Comparison of ENCODE assay signal across 7 mouse cellular contexts in the genomic region with DNA sequence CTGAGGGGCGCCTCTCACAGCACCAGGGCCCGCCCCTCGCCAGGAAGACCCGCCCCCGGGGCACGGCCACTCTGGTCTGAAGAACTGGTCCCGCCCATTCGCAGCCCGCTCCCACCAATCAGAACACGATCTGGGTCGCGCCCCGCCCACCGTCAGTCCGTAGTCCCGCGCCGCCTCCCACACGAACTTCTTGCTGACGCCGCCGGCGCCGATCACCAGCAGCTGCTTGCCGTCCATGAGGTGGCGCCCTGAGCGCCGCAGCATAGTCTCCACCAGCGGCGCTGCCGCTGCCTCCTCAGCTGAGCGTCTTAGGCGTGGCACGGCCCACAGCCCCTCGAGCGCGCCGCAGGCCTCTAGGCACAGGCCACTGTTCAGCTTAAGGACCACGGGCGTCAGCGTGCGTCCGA. TPM values are rescaled to one million over a fixed set of nuclear protein-coding genes. Genes with fewer than 3 reads are reported as not detected.
DNase-seq lines count a peak whose midpoint lies in the region; ATAC-seq and TF ChIP-seq lines count a peak whose summit lies in the region.

No protein-coding gene starts in this region.

- H3K9ac ChIP-seq in embryonic facial prominence, embryonic 12.5 days: peak overlapping the region; percentile 73
- H3K9ac ChIP-seq in limb, embryonic 12.5 days (replicated peaks): peak overlapping the region; percentile 77
- H3K9ac ChIP-seq in midbrain, embryonic 15.5 days: peak overlapping the region; percentile 70

- peak overlapping the region; percentile 84 for H3K4me2 ChIP-seq in embryonic facial prominence, embryonic 12.5 days (replicated peaks)
- H3K4me2 ChIP-seq in limb, embryonic 12.5 days: peak overlapping the region; percentile 83
- H3K4me2 ChIP-seq in midbrain, embryonic 15.5 days: peak overlapping the region; percentile 77

- H3K36me3 ChIP-seq in embryonic facial prominence, embryonic 12.5 days: no peaks in the 10 kb centered on the region
- no peaks in the 10 kb centered on the region for H3K36me3 ChIP-seq in kidney, adult 2 months (ENCODE audit: control insufficient read depth, insufficient read depth, low read length)
- no peaks in the 10 kb centered on the region for H3K36me3 ChIP-seq in limb, embryonic 12.5 days
- H3K36me3 ChIP-seq in midbrain, embryonic 15.5 days (replicated peaks): no peaks in the 10 kb centered on the region
- H3K36me3 ChIP-seq in spleen, adult 2 months (ENCODE audit: control insufficient read depth, insufficient read depth, low read length): no peaks in the 10 kb centered on the region

- no peaks in the 10 kb centered on the region for H3K27me3 ChIP-seq in embryonic facial prominence, embryonic 12.5 days
- no peaks in the 10 kb centered on the region for H3K27me3 ChIP-seq in kidney, adult 2 months (replicated peaks; ENCODE audit: control insufficient read depth, insufficient read depth, low read length)
- H3K27me3 ChIP-seq in limb, embryonic 12.5 days: no peaks in the 10 kb centered on the region
- H3K27me3 ChIP-seq in midbrain, embryonic 15.5 days (replicated peaks): no peaks in the 10 kb centered on the region
- no peaks in the 10 kb centered on the region for H3K27me3 ChIP-seq in spleen, adult 2 months (ENCODE audit: control insufficient read depth, insufficient read depth, low read length)

- H3K9me3 ChIP-seq in embryonic facial prominence, embryonic 12.5 days: no peaks in the 10 kb centered on the region
- no peaks in the 10 kb centered on the region for H3K9me3 ChIP-seq in limb, embryonic 12.5 days
- no peaks in the 10 kb centered on the region for H3K9me3 ChIP-seq in midbrain, embryonic 15.5 days

- peak overlapping the region; percentile 78 for H3K27ac ChIP-seq in embryonic facial prominence, embryonic 12.5 days
- H3K27ac ChIP-seq in kidney, adult 2 months (ENCODE audit: insufficient read depth, low read depth, low read length): peak overlapping the region; percentile 87
- peak overlapping the region; percentile 88 for H3K27ac ChIP-seq in limb, embryonic 12.5 days
- peak overlapping the region; percentile 92 for H3K27ac ChIP-seq in midbrain, embryonic 15.5 days
- H3K27ac ChIP-seq in spleen, adult 2 months (ENCODE audit: insufficient read depth, low read length): peak overlapping the region; percentile 91

- WGBS in embryonic facial prominence, embryonic 12.5 days: under 1% methylated on average over 42 of the region's 43 CpGs
- WGBS in kidney, adult 2 months: 1% methylated on average over 43 of the region's 43 CpGs
- WGBS in limb, embryonic 12.5 days: under 1% methylated on average over 43 of the region's 43 CpGs
- WGBS in midbrain, embryonic 15.5 days: under 1% methylated on average over 43 of the region's 43 CpGs
- 1% methylated on average over 43 of the region's 43 CpGs for WGBS in spleen, adult 2 months

- peak; percentile 99 for DNase-seq in adrenal gland, postnatal 25 days
- DNase-seq in heart, adult 18-20 months: peak; percentile 99 to 100
- DNase-seq in kidney, adult 2 months: peak; percentile 100
- peak; percentile 95 to 99 for DNase-seq in spleen, adult 2 months (ENCODE audit: low read depth in 1 of 2, low spot score in 2 of 2)

- H3K4me3 ChIP-seq in embryonic facial prominence, embryonic 12.5 days: peak overlapping the region; percentile 41
- peak overlapping the region; percentile 62 for H3K4me3 ChIP-seq in kidney, adult 2 months (ENCODE audit: insufficient read depth, low read depth, low read length)
- H3K4me3 ChIP-seq in limb, embryonic 12.5 days (replicated peaks): peak overlapping the region; percentile 46
- H3K4me3 ChIP-seq in midbrain, embryonic 15.5 days: peak overlapping the region; percentile 45
- peak overlapping the region; percentile 57 for H3K4me3 ChIP-seq in spleen, adult 2 months (ENCODE audit: extremely low read depth, insufficient read depth, insufficient read length)

- TF ChIP-seq POLR2A in kidney, adult 2 months (IDR thresholded peaks at IDR 0.05; ENCODE audit: low read depth, low read length): peak; percentile 67
- TF ChIP-seq POLR2A in spleen, adult 2 months (IDR thresholded peaks at IDR 0.05; ENCODE audit: low read depth, low read length): peak; percentile 93

- peak; percentile 81 for TF ChIP-seq CTCF in kidney, adult 2 months (conservative IDR thresholded peaks at IDR 0.05; ENCODE audit: insufficient read depth, insufficient read length, low read depth, low read length)
- peak; percentile 81 for TF ChIP-seq CTCF in spleen, adult 2 months (IDR thresholded peaks at IDR 0.05; ENCODE audit: extremely low read depth, insufficient read depth, insufficient read length, insufficient replicate concordance)

- peak; percentile 91 for ATAC-seq in embryonic facial prominence, embryonic 12.5 days (ENCODE audit: insufficient number of reproducible peaks, insufficient read depth, low FRiP score, low TSS enrichment)
- peak; percentile 90 for ATAC-seq in limb, embryonic 12.5 days (ENCODE audit: insufficient number of reproducible peaks, insufficient read depth, low FRiP score, low TSS enrichment, low read depth)
- peak; percentile 94 for ATAC-seq in midbrain, embryonic 15.5 days (replicated peaks)

- H3K4me1 ChIP-seq in embryonic facial prominence, embryonic 12.5 days: peaks cover 9% of the 10 kb centered on the region; the same call in 1 of the 2 replicates
- peaks cover 5% of the 10 kb centered on the region; the same call in 1 of the 2 replicates for H3K4me1 ChIP-seq in kidney, adult 2 months (ENCODE audit: control insufficient read depth, insufficient read depth, low read length)
- peaks cover 16% of the 10 kb centered on the region for H3K4me1 ChIP-seq in limb, embryonic 12.5 days (replicated peaks)
- H3K4me1 ChIP-seq in midbrain, embryonic 15.5 days: peaks cover 8% of the 10 kb centered on the region
- H3K4me1 ChIP-seq in spleen, adult 2 months (ENCODE audit: control insufficient read depth, insufficient read depth, insufficient read length): peaks cover 27% of the 10 kb centered on the region

RNA-seq across cellular contexts. Expression of gene Carns1, which starts 5.9 kb away (rescaled TPM):
- 2.6 and 4.1 TPM in 2 replicates for total RNA-seq in adrenal gland, postnatal 25 days (2021)
- 2.6 and 3.7 TPM in 2 replicates for polyA plus RNA-seq in embryonic facial prominence, embryonic 12.5 days (2016; fragmentation: Nextera tagmentation; extraction: Ambion mirVana)
- 10 to 100 TPM; 28.3 to 30.5 TPM for total RNA-seq in heart, adult 18-20 months (2021)
- 3.8 and 4.0 TPM in 2 replicates for polyA plus RNA-seq in kidney, adult 2 months (2012; rRNA removed)
- 2.3 and 3.1 TPM in 2 replicates for polyA plus RNA-seq in limb, embryonic 12.5 days (2016; fragmentation: Nextera tagmentation; extraction: Ambion mirVana)
- polyA plus RNA-seq in midbrain, embryonic 15.5 days (2015; fragmentation: Nextera tagmentation; extraction: Ambion mirVana): 5.9 and 6.9 TPM in 2 replicates
- 52.0 and 64.5 TPM in 2 replicates for polyA plus RNA-seq in spleen, adult 2 months (2012; rRNA removed)

RNA-seq across cellular contexts. Expression of gene Rps6kb2, which starts 6.2 kb away (rescaled TPM):
- total RNA-seq in adrenal gland, postnatal 25 days (2021): 48.8 and 52.6 TPM in 2 replicates
- 59.7 and 71.7 TPM in 2 replicates for polyA plus RNA-seq in embryonic facial prominence, embryonic 12.5 days (2016; fragmentation: Nextera tagmentation; extraction: Ambion mirVana)
- 10 to 100 TPM; 13.1 to 17.1 TPM for total RNA-seq in heart, adult 18-20 months (2021)
- polyA plus RNA-seq in kidney, adult 2 months (2012; rRNA removed): 41.0 and 41.8 TPM in 2 replicates
- 63.3 and 69.4 TPM in 2 replicates for polyA plus RNA-seq in limb, embryonic 12.5 days (2016; fragmentation: Nextera tagmentation; extraction: Ambion mirVana)
- 60.1 and 60.7 TPM in 2 replicates for polyA plus RNA-seq in midbrain, embryonic 15.5 days (2015; fragmentation: Nextera tagmentation; extraction: Ambion mirVana)
- 40.7 and 51.5 TPM in 2 replicates for polyA plus RNA-seq in spleen, adult 2 months (2012; rRNA removed)

RNA-seq across cellular contexts. Expression of gene Ptprcap, which starts 16.0 kb away (rescaled TPM):
- total RNA-seq in adrenal gland, postnatal 25 days (2021): 3.9 and 6.0 TPM in 2 replicates
- polyA plus RNA-seq in embryonic facial prominence, embryonic 12.5 days (2016; fragmentation: Nextera tagmentation; extraction: Ambion mirVana): 0.89 and 2.1 TPM in 2 replicates
- total RNA-seq in heart, adult 18-20 months (2021): 1 to 10 TPM in 1 of 2 experiments, under 1 TPM in 1; 0.69 to 8.4 TPM
- 4.7 and 20.0 TPM in 2 replicates for polyA plus RNA-seq in kidney, adult 2 months (2012; rRNA removed)
- 1.3 and 1.4 TPM in 2 replicates for polyA plus RNA-seq in limb, embryonic 12.5 days (2016; fragmentation: Nextera tagmentation; extraction: Ambion mirVana)
- polyA plus RNA-seq in midbrain, embryonic 15.5 days (2015; fragmentation: Nextera tagmentation; extraction: Ambion mirVana): 0.26 and 0.96 TPM in 2 replicates
- 631 and 1,026 TPM in 2 replicates for polyA plus RNA-seq in spleen, adult 2 months (2012; rRNA removed)

RNA-seq across cellular contexts. Expression of gene Coro1b, which starts 21.0 kb away (rescaled TPM):
- total RNA-seq in adrenal gland, postnatal 25 days (2021): 179 and 226 TPM in 2 replicates
- 128 and 135 TPM in 2 replicates for polyA plus RNA-seq in embryonic facial prominence, embryonic 12.5 days (2016; fragmentation: Nextera tagmentation; extraction: Ambion mirVana)
- 10 to 100 TPM; 38.3 to 47.6 TPM for total RNA-seq in heart, adult 18-20 months (2021)
- polyA plus RNA-seq in kidney, adult 2 months (2012; rRNA removed): 176 and 181 TPM in 2 replicates
- polyA plus RNA-seq in limb, embryonic 12.5 days (2016; fragmentation: Nextera tagmentation; extraction: Ambion mirVana): 125 and 131 TPM in 2 replicates
- polyA plus RNA-seq in midbrain, embryonic 15.5 days (2015; fragmentation: Nextera tagmentation; extraction: Ambion mirVana): 127 and 139 TPM in 2 replicates
- 386 and 394 TPM in 2 replicates for polyA plus RNA-seq in spleen, adult 2 months (2012; rRNA removed)

RNA-seq across cellular contexts. Expression of gene Tbc1d10c, which starts 21.7 kb away (rescaled TPM):
- 1.0 TPM in 1 of 2 replicates, not detected in the other for total RNA-seq in adrenal gland, postnatal 25 days (2021)
- 1.2 and 1.9 TPM in 2 replicates for polyA plus RNA-seq in embryonic facial prominence, embryonic 12.5 days (2016; fragmentation: Nextera tagmentation; extraction: Ambion mirVana)
- 10 to 100 TPM; 12.0 to 20.2 TPM for total RNA-seq in heart, adult 18-20 months (2021)
- polyA plus RNA-seq in kidney, adult 2 months (2012; rRNA removed): 2.3 and 9.1 TPM in 2 replicates
- polyA plus RNA-seq in limb, embryonic 12.5 days (2016; fragmentation: Nextera tagmentation; extraction: Ambion mirVana): 0.60 and 1.5 TPM in 2 replicates
- polyA plus RNA-seq in midbrain, embryonic 15.5 days (2015; fragmentation: Nextera tagmentation; extraction: Ambion mirVana): 0.38 and 0.93 TPM in 2 replicates
- polyA plus RNA-seq in spleen, adult 2 months (2012; rRNA removed): 266 and 328 TPM in 2 replicates

Comparison
In these comparisons a context has a peak if more than half of its experiments do, and no peak if none do; other contexts are left out.
1. Peak in every context shown above with its lines: DNase-seq, ATAC-seq, H3K4me3 ChIP-seq and H3K27ac ChIP-seq.
2. RNA of gene Ptprcap, which starts 16.0 kb away (polyA plus RNA-seq): 631 to 1,026 TPM in spleen, adult 2 months; 4.7 to 20.0 TPM in kidney, adult 2 months, 0.89 to 2.1 TPM in embryonic facial prominence, embryonic 12.5 days, 1.3 to 1.4 TPM in limb, embryonic 12.5 days and 0.26 to 0.96 TPM in midbrain, embryonic 15.5 days; every median in the first group is over 10 times any median in the second.